Mouse (Mus musculus): ENCODE results near the gene Ubr3. TPM values are rescaled to one million over a fixed set of nuclear protein-coding genes. Genes with fewer than 3 reads are reported as not detected.

Ubr3 gene
- polyA plus RNA-seq, 1 experiment from 2014 or later = 16.6 TPM

DNA sequence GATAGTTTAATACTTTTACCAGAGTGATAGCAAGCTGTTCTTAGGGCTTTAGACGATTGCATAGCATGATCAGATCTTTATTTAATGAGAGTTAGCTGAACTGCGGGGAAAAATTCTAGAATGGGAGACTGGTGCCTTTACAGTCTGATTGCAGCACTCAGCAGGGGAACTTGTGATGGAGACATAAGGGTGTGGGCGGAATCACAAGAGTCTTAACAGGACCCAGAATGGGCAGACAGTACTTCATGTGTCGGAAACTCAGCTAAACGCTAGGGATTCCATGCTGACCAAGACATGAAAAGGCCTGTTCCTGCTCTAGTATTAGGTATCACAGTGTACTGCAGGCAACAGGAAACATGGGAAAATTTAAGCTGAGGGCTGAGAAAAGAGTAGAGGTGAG is 128.7 kb downstream of the Ubr3 start:
- no peak for ATAC-seq (ENCODE audit: insufficient read depth, low FRiP score, low TSS enrichment)

GRCm38 (mm10) chr2:70031472-70031871 is 134.4 kb downstream of the Ubr3 start:
- H3K27me3 ChIP-seq (ENCODE audit: control insufficient read depth, insufficient read depth, low read length) = no peaks in the 10 kb centered on the region
- no peak overlapping the region for H3K9ac ChIP-seq (ENCODE audit: low read length)
- no peak for ATAC-seq (ENCODE audit: insufficient read depth, low FRiP score, low TSS enrichment)
- no peak overlapping the region for H3K4me2 ChIP-seq (ENCODE audit: low read depth)
- no peak for DNase-seq (ENCODE audit: low spot score)
- no peaks in the 10 kb centered on the region for H3K4me1 ChIP-seq (ENCODE audit: control insufficient read depth, insufficient read depth, low read length)
- no peak overlapping the region for H3K4me3 ChIP-seq (ENCODE audit: low read depth, low read length)
- H3K36me3 ChIP-seq (ENCODE audit: control insufficient read depth, insufficient read depth, low read length) = no peaks in the 10 kb centered on the region
- WGBS = 85% methylated on average over 2 of the region's 2 CpGs
- H3K9me3 ChIP-seq (ENCODE audit: control insufficient read depth, low read length) = no peaks in the 10 kb centered on the region
- no peak overlapping the region for H3K27ac ChIP-seq (ENCODE audit: low read depth, low read length)

More for the DNA sequence above, 128.7 kb downstream of the Ubr3 start:
- no peaks in the 10 kb centered on the region for H3K4me1 ChIP-seq (ENCODE audit: control insufficient read depth, insufficient read depth, low read length)
- WGBS = 90% methylated on average over 5 of the region's 5 CpGs
- no peak for DNase-seq (ENCODE audit: low spot score)
- H3K4me3 ChIP-seq (ENCODE audit: low read depth, low read length) = no peak overlapping the region
- no peaks in the 10 kb centered on the region for H3K27me3 ChIP-seq (ENCODE audit: control insufficient read depth, insufficient read depth, low read length)
- H3K9me3 ChIP-seq (ENCODE audit: control insufficient read depth, low read length) = no peaks in the 10 kb centered on the region
- no peak overlapping the region for H3K4me2 ChIP-seq (ENCODE audit: low read depth)
- H3K36me3 ChIP-seq (ENCODE audit: control insufficient read depth, insufficient read depth, low read length) = no peaks in the 10 kb centered on the region; the same call in 1 of the 2 replicates
- H3K9ac ChIP-seq (ENCODE audit: low read length) = no peak overlapping the region
- H3K27ac ChIP-seq (ENCODE audit: low read depth, low read length) = no peak overlapping the region

- H3K36me3 ChIP-seq (ENCODE audit: control insufficient read depth, insufficient read depth, low read length) = no peaks in the 10 kb centered on the region
- H3K4me2 ChIP-seq (ENCODE audit: low read depth) = no peak overlapping the region
- H3K4me1 ChIP-seq (ENCODE audit: control insufficient read depth, insufficient read depth, low read length) = no peaks in the 10 kb centered on the region
- DNase-seq (ENCODE audit: low spot score) (no peak), ATAC-seq (ENCODE audit: insufficient read depth, low FRiP score, low TSS enrichment) (no peak)
- whole genome bisulfite sequencing = 61% methylated on average over 5 of the region's 5 CpGs
- H3K9ac ChIP-seq (ENCODE audit: low read length) = no peak overlapping the region
- H3K27ac ChIP-seq (ENCODE audit: low read depth, low read length) = no peak overlapping the region
- H3K27me3 ChIP-seq (ENCODE audit: control insufficient read depth, insufficient read depth, low read length) = no peaks in the 10 kb centered on the region
- no peaks in the 10 kb centered on the region for H3K9me3 ChIP-seq (ENCODE audit: control insufficient read depth, low read length)
- no peak overlapping the region for H3K4me3 ChIP-seq (ENCODE audit: low read depth, low read length)
Measured at GRCm38 (mm10) chr2:70034895-70035294, 137.8 kb downstream of the Ubr3 start.

GRCm38 (mm10) chr2:70035358-70035757 is 138.3 kb downstream of the Ubr3 start:
- ATAC-seq (ENCODE audit: insufficient read depth, low FRiP score, low TSS enrichment) = no peak
- Histone ChIP-seq H3K4me1 (ENCODE audit: control insufficient read depth, insufficient read depth, low read length) (no peaks in the 10 kb centered on the region), H3K27ac (ENCODE audit: low read depth, low read length) (no peak overlapping the region), H3K4me3 (ENCODE audit: low read depth, low read length) (no peak overlapping the region), H3K27me3 (ENCODE audit: control insufficient read depth, insufficient read depth, low read length) (no peaks in the 10 kb centered on the region), H3K36me3 (ENCODE audit: control insufficient read depth, insufficient read depth, low read length) (no peaks in the 10 kb centered on the region), H3K9me3 (ENCODE audit: control insufficient read depth, low read length) (no peaks in the 10 kb centered on the region), H3K9ac (ENCODE audit: low read length) (no peak overlapping the region), H3K4me2 (ENCODE audit: low read depth) (no peak overlapping the region)
- WGBS = 88% methylated on average over 1 of the region's 1 CpGs
- no peak for DNase-seq (ENCODE audit: low spot score)

DNA sequence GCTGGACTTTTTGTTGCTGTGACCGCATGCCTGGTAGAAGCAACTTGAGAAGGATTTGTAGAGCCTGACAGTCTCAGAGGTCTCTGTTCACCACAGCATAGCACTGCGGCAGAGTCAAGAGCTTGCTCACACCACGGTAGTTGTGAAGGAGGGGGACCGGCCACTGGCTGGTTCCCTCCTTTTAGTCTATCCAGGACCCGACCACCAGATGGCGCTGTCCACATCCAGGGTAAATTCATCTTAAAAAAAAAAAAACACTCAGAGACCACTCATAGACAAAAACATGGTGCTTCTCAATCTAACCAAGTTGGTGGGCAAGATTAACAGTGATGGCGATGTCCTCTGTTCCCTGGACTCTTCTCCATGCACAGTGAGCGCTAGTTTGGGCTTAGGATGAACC is 140.2 kb downstream of the Ubr3 start:
- DNase-seq (ENCODE audit: low spot score) (no peak), ATAC-seq (ENCODE audit: insufficient read depth, low FRiP score, low TSS enrichment) (no peak)
- H3K27ac ChIP-seq (ENCODE audit: low read depth, low read length) = no peak overlapping the region
- no peaks in the 10 kb centered on the region for H3K27me3 ChIP-seq (ENCODE audit: control insufficient read depth, insufficient read depth, low read length)
- H3K9ac ChIP-seq (ENCODE audit: low read length) = no peak overlapping the region
- H3K36me3 ChIP-seq (ENCODE audit: control insufficient read depth, insufficient read depth, low read length) = no peaks in the 10 kb centered on the region
- H3K4me3 ChIP-seq (ENCODE audit: low read depth, low read length) = no peak overlapping the region
- H3K9me3 ChIP-seq (ENCODE audit: control insufficient read depth, low read length) = no peaks in the 10 kb centered on the region
- 79% methylated on average over 8 of the region's 8 CpGs for WGBS
- no peaks in the 10 kb centered on the region for H3K4me1 ChIP-seq (ENCODE audit: control insufficient read depth, insufficient read depth, low read length)
- H3K4me2 ChIP-seq (ENCODE audit: low read depth) = no peak overlapping the region

GRCm38 (mm10) chr2:70038752-70039151 is 141.7 kb downstream of the Ubr3 start, which contains the start of gene Myo3b:
Gene Myo3b (plus strand): TSS chr2:70039126.
- H3K9me3 ChIP-seq (ENCODE audit: control insufficient read depth, low read length) = no peaks in the 10 kb centered on the region
- ATAC-seq (ENCODE audit: insufficient read depth, low FRiP score, low TSS enrichment) = no peak
- no peak within 1 kb of the TSS for H3K4me2 ChIP-seq (ENCODE audit: low read depth)

GRCm38 (mm10) chr2:70044466-70044865 is 147.4 kb downstream of the Ubr3 start:
- no peak overlapping the region for H3K4me3 ChIP-seq (ENCODE audit: low read depth, low read length)
- H3K9me3 ChIP-seq (ENCODE audit: control insufficient read depth, low read length) = no peaks in the 10 kb centered on the region
- H3K4me1 ChIP-seq (ENCODE audit: control insufficient read depth, insufficient read depth, low read length) = no peaks in the 10 kb centered on the region
- H3K36me3 ChIP-seq (ENCODE audit: control insufficient read depth, insufficient read depth, low read length) = no peaks in the 10 kb centered on the region
- H3K27ac ChIP-seq (ENCODE audit: low read depth, low read length) = no peak overlapping the region
- DNase-seq (ENCODE audit: low spot score) (peak; percentile 19), ATAC-seq (ENCODE audit: insufficient read depth, low FRiP score, low TSS enrichment) (no peak)
- no peaks in the 10 kb centered on the region for H3K27me3 ChIP-seq (ENCODE audit: control insufficient read depth, insufficient read depth, low read length)
- 60% methylated on average over 6 of the region's 6 CpGs for WGBS
- H3K9ac ChIP-seq (ENCODE audit: low read length) = no peak overlapping the region
- no peak overlapping the region for H3K4me2 ChIP-seq (ENCODE audit: low read depth)

More at GRCm38 (mm10) chr2:70038752-70039151, 141.7 kb downstream of the Ubr3 start, which contains the start of gene Myo3b:
- Histone ChIP-seq H3K27me3 (ENCODE audit: control insufficient read depth, insufficient read depth, low read length) (no peaks in the 10 kb centered on the region), H3K36me3 (ENCODE audit: control insufficient read depth, insufficient read depth, low read length) (no peaks in the 10 kb centered on the region), H3K27ac (ENCODE audit: low read depth, low read length) (no peak within 1 kb of the TSS), H3K4me3 (ENCODE audit: low read depth, low read length) (no peak within 1 kb of the TSS), H3K4me1 (ENCODE audit: control insufficient read depth, insufficient read depth, low read length) (no peaks in the 10 kb centered on the region), H3K9ac (ENCODE audit: low read length) (no peak within 1 kb of the TSS)
- WGBS = 32% methylated on average over 7 of the region's 7 CpGs
- peak; percentile 18 for DNase-seq (ENCODE audit: low spot score)

GRCm38 (mm10) chr2:70047868-70048267 is 150.8 kb downstream of the Ubr3 start:
- H3K4me1 ChIP-seq (ENCODE audit: control insufficient read depth, insufficient read depth, low read length) = no peaks in the 10 kb centered on the region
- H3K9me3 ChIP-seq (ENCODE audit: control insufficient read depth, low read length) = no peaks in the 10 kb centered on the region
- no peak overlapping the region for H3K4me2 ChIP-seq (ENCODE audit: low read depth)
- H3K9ac ChIP-seq (ENCODE audit: low read length) = no peak overlapping the region
- no peak overlapping the region for H3K27ac ChIP-seq (ENCODE audit: low read depth, low read length)
- H3K27me3 ChIP-seq (ENCODE audit: control insufficient read depth, insufficient read depth, low read length) = no peaks in the 10 kb centered on the region
- H3K36me3 ChIP-seq (ENCODE audit: control insufficient read depth, insufficient read depth, low read length) = no peaks in the 10 kb centered on the region
- 89% methylated on average over 11 of the region's 11 CpGs for WGBS
- no peak overlapping the region for H3K4me3 ChIP-seq (ENCODE audit: low read depth, low read length)
- ATAC-seq (ENCODE audit: insufficient read depth, low FRiP score, low TSS enrichment) (no peak), DNase-seq (ENCODE audit: low spot score) (no peak)

DNA sequence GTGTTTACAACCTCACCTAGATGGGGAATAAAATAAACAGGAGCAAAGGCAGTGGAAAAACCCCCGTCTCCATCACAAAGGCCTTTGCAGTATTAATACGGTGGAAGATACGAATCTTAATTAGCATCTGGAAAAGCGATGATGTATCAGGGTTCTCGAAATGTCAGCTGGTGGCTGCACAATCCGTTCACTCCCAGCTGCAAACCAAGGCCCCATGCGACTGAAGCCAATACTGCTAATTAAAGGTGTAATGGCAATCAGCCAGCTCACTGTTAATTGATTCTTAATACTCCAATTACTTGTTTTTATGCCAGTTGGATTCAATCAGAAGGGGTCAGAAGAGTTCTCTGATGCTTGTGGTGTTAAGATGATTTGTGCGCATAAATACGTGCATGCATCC is 156.8 kb downstream of the Ubr3 start:
- no peaks in the 10 kb centered on the region for H3K9me3 ChIP-seq (ENCODE audit: control insufficient read depth, low read length)
- H3K4me3 ChIP-seq (ENCODE audit: low read depth, low read length) = no peak overlapping the region
- 84% methylated on average over 9 of the region's 9 CpGs for WGBS
- H3K27ac ChIP-seq (ENCODE audit: low read depth, low read length) = no peak overlapping the region
- no peaks in the 10 kb centered on the region for H3K27me3 ChIP-seq (ENCODE audit: control insufficient read depth, insufficient read depth, low read length)
- no peaks in the 10 kb centered on the region for H3K36me3 ChIP-seq (ENCODE audit: control insufficient read depth, insufficient read depth, low read length)
- no peak overlapping the region for H3K4me2 ChIP-seq (ENCODE audit: low read depth)
- ATAC-seq (ENCODE audit: insufficient read depth, low FRiP score, low TSS enrichment) (no peak), DNase-seq (ENCODE audit: low spot score) (no peak)
- H3K9ac ChIP-seq (ENCODE audit: low read length) = no peak overlapping the region
- no peaks in the 10 kb centered on the region for H3K4me1 ChIP-seq (ENCODE audit: control insufficient read depth, insufficient read depth, low read length)

Measured in neural tube, embryonic 11.5 days (tissue).